Mouse (Mus musculus): Measurements from ENCODE around the gene Gm37240.

GRCm38 (mm10) chr3:84813436-84814156 is 1073.7 kb downstream of the Gm37240 start:
- TF ChIP-seq CTCF (IDR thresholded peaks at IDR 0.05; ENCODE audit: low read depth) (no peak), EP300 (optimal IDR thresholded peaks at IDR 0.05) (no peak)
